Comparison of ENCODE assay signal across 8 mouse cellular contexts in the genomic region with DNA sequence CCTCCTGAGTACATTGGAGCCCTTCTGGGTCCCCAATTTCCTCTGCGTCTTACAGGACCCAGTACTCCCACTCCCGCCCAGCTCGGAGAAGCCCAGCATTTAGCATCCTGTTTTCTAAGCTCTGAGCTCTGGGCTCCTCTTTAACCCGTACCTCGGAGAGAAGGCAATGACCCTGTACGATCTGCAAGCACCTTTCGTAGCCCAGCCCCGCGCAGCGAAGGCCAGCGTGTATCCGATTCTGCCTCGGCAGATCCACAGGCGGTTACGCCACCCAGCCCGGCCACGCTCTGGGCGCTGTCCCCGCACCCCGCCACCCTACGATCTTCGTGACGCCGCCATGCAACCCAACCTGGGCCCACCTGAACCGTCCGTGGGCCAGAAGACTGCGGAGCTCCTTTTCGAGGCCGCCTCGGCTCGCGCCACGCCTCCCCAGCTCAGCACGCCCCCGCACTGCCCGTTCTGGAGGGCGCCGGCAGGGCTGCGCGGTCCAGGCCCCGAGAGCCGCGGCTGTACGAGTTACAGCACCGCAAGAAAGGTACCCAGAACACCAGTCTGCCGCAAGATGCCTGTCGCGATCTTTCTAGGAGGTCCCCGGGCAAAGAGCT. TPM values are rescaled to one million over a fixed set of nuclear protein-coding genes. Genes with fewer than 3 reads are reported as not detected.
DNase-seq lines count a peak whose midpoint lies in the region; ATAC-seq and TF ChIP-seq lines count a peak whose summit lies in the region.

A gene (plus strand): TSS at position 482 of the 605 bp plus-strand sequence.

- H3K4me2 ChIP-seq in lung, embryonic 14.5 days: peak within 1 kb of the TSS; percentile 82
- peak within 1 kb of the TSS; percentile 78 for H3K4me2 ChIP-seq in heart, embryonic 12.5 days

- H3K4me1 ChIP-seq in lung, embryonic 14.5 days (ENCODE audit: insufficient read depth): peaks cover 3% of the 10 kb centered on the region; the same call in 1 of the 2 replicates
- no peaks in the 10 kb centered on the region for H3K4me1 ChIP-seq in brown adipose tissue, adult 24 weeks (ENCODE audit: control insufficient read depth, insufficient read depth, insufficient read length, low read length)
- H3K4me1 ChIP-seq in heart, embryonic 12.5 days (replicated peaks): peaks cover 24% of the 10 kb centered on the region

- peak within 1 kb of the TSS; percentile 79 for H3K4me3 ChIP-seq in lung, embryonic 14.5 days (ENCODE audit: low read depth, low read length)
- H3K4me3 ChIP-seq in brown adipose tissue, adult 24 weeks (ENCODE audit: insufficient read depth, low read depth, low read length): peak within 1 kb of the TSS; percentile 72
- H3K4me3 ChIP-seq in heart, embryonic 12.5 days: peak within 1 kb of the TSS; percentile 73

- intact Hi-C loops in left cerebral cortex, postnatal 10 days (cut with DNase I): loop anchor here (10.0 kb wide), 1 partner anchor 452 kb away; no protein-coding TSS in a partner anchor

- H3K36me3 ChIP-seq in lung, embryonic 14.5 days (ENCODE audit: insufficient read depth): peaks cover 39% of the 10 kb centered on the region
- H3K36me3 ChIP-seq in heart, embryonic 12.5 days: peaks cover 30% of the 10 kb centered on the region

- ATAC-seq in lung, embryonic 14.5 days (ENCODE audit: insufficient read depth): peak; percentile 62
- ATAC-seq in heart, embryonic 12.5 days (ENCODE audit: insufficient number of reproducible peaks, low FRiP score): peak; percentile 58; the same call in 1 of the 2 replicates
- ATAC-seq in monocyte, adult 5-6 weeks (replicated peaks; ENCODE audit: insufficient number of reproducible peaks, low FRiP score, low TSS enrichment, poor library complexity, severe bottlenecking): no peak

- peak; percentile 1; the same call in 1 of the 2 replicates for TF ChIP-seq CTCF in lung, embryonic 14.5 days (IDR thresholded peaks at IDR 0.05; ENCODE audit: low read depth)

- H3K27ac ChIP-seq in lung, embryonic 14.5 days (ENCODE audit: low read depth): peak within 1 kb of the TSS; percentile 98
- H3K27ac ChIP-seq in brown adipose tissue, adult 24 weeks (replicated peaks; ENCODE audit: low read depth, low read length): peak within 1 kb of the TSS; percentile 92
- peak within 1 kb of the TSS; percentile 95 for H3K27ac ChIP-seq in heart, embryonic 12.5 days (ENCODE audit: poor library complexity, severe bottlenecking)

- H3K9ac ChIP-seq in lung, embryonic 14.5 days: peak within 1 kb of the TSS; percentile 88
- H3K9ac ChIP-seq in heart, embryonic 12.5 days: peak within 1 kb of the TSS; percentile 88

- no peaks in the 10 kb centered on the region for H3K27me3 ChIP-seq in lung, embryonic 14.5 days (ENCODE audit: insufficient read depth, low read length)
- no peaks in the 10 kb centered on the region for H3K27me3 ChIP-seq in heart, embryonic 12.5 days (replicated peaks)

- H3K9me3 ChIP-seq in lung, embryonic 14.5 days (ENCODE audit: low read depth, low read length): no peaks in the 10 kb centered on the region
- H3K9me3 ChIP-seq in heart, embryonic 12.5 days (replicated peaks): no peaks in the 10 kb centered on the region

- WGBS in lung, embryonic 14.5 days: under 1% methylated on average over 47 of the region's 49 CpGs
- under 1% methylated on average over 49 of the region's 49 CpGs for WGBS in heart, embryonic 12.5 days

- peak; percentile 42 for DNase-seq in lung, embryonic 14.5 days
- DNase-seq in lung, postnatal 4 days: no peak
- DNase-seq in left cerebral cortex, postnatal 10 days (ENCODE audit: extremely low spot score in 1 of 2, low spot score in 2 of 2): no peak
- DNase-seq in adipocyte (ENCODE audit: low spot score): no peak
- DNase-seq in spleen, adult 12 weeks (ENCODE audit: low spot score): no peak

RNA-seq across cellular contexts. Expression of the gene that starts here (rescaled TPM):
- 277 and 290 TPM in 2 replicates for polyA plus RNA-seq in lung, embryonic 14.5 days (2014; fragmentation: Nextera tagmentation; extraction: Ambion mirVana)
- polyA plus RNA-seq in brown adipose tissue, adult 24 weeks (2012; ENCODE audit: insufficient read depth, insufficient read length, missing spikeins): 37.7 and 38.0 TPM in 2 replicates
- polyA plus RNA-seq in heart, embryonic 12.5 days (2016; fragmentation: Nextera tagmentation; extraction: Ambion mirVana): 206 and 218 TPM in 2 replicates
- 10 to 100 TPM; 85.1 to 97.4 TPM for total RNA-seq in left cerebral cortex, postnatal 10 days (2021)
- 17.0 to 28.1 TPM (median 19.7 TPM) in 3 replicates for total RNA-seq in monocyte, adult 5-6 weeks (2017)
